Mouse (Mus musculus): ENCODE measurements around the gene Dhfr. TPM values are rescaled to one million over a fixed set of nuclear protein-coding genes. Genes with fewer than 3 reads are reported as not detected.

The Dhfr gene
- total and polyA plus RNA-seq, 3 experiments = 15.7 to 63.1 (median 17.4) TPM

DNA sequence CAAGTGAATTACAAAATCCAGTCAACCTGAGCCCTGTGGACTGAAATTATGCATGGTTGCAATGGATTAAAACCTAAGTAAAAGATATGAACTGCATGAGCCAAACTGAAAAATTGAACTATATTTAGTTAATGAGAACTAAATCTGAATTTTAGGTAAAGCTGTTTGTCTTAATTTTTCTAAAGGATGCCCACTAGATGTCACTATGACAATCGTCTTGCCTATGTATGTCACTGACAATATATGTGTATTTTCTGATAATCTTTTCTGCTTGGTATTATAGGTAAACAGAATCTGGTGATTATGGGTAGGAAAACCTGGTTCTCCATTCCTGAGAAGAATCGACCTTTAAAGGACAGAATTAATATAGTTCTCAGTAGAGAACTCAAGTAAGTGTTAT lies 3.1 kb downstream of the Dhfr start:
- peaks cover 9% of the 10 kb centered on the region for H3K79me2 ChIP-seq (ENCODE audit: control insufficient read depth, insufficient read depth, low read length, poor library complexity)
- H3K4me1 ChIP-seq (ENCODE audit: control insufficient read depth in 1 of 2, insufficient read depth in 2 of 2, low read length in 2 of 2) = peaks cover 0 to 8% of the 10 kb centered on the region in 2 experiments; a peak in 2 of 4 replicates
- 0 out of 2 replicates have a peak, but pooled peaks have one; percentile 22 for TF ChIP-seq ZC3H11A (IDR thresholded peaks at IDR 0.05; ENCODE audit: low read depth, low read length)
- TF ChIP-seq ZMIZ1 (IDR thresholded peaks at IDR 0.05; ENCODE audit: low read depth, low read length) = no peak
- TF ChIP-seq CTCF (IDR thresholded peaks at IDR 0.05 in 2 of 3, conservative IDR thresholded peaks at IDR 0.05 in 1 of 3; ENCODE audit: control insufficient read depth in 1 of 3, insufficient read depth in 1 of 3, low read depth in 2 of 3, low read length in 3 of 3, poor library complexity in 1 of 3, severe bottlenecking in 1 of 3) = peak; percentile 12 to 58 (median 15); a peak in 3 of 6 replicates
- TF ChIP-seq MXI1 (IDR thresholded peaks at IDR 0.05; ENCODE audit: low read depth, low read length) = no peak
- no peak for TF ChIP-seq MAZ (IDR thresholded peaks at IDR 0.05; ENCODE audit: low read depth, low read length)
- no peak for TF ChIP-seq GATA1 (IDR thresholded peaks at IDR 0.05; ENCODE audit: low read depth, low read length)
- TF ChIP-seq RAD21 (IDR thresholded peaks at IDR 0.05; ENCODE audit: low read depth, low read length) = peak; percentile 49
- TF ChIP-seq POLR2A (IDR thresholded peaks at IDR 0.05; ENCODE audit: control insufficient read depth in 1 of 2, insufficient read depth in 1 of 2, low read depth in 1 of 2, low read length in 2 of 2, poor library complexity in 1 of 2) = no peak
- TF ChIP-seq E2F4 (IDR thresholded peaks at IDR 0.05; ENCODE audit: borderline replicate concordance, low read depth, low read length) = no peak
- TF ChIP-seq GABPA (IDR thresholded peaks at IDR 0.05; ENCODE audit: low read depth, low read length) = no peak
- TF ChIP-seq SMC3 (IDR thresholded peaks at IDR 0.05; ENCODE audit: low read depth, low read length) = peak; percentile 50
- H3K9me3 ChIP-seq (replicated peaks; ENCODE audit: insufficient read depth, low read length) = no peaks in the 10 kb centered on the region
- H3K27me3 ChIP-seq (ENCODE audit: control insufficient read depth in 1 of 2, insufficient read depth in 2 of 2, low read length in 2 of 2) = no peaks in the 10 kb centered on the region
- H3K27ac ChIP-seq (ENCODE audit: control insufficient read depth, low read depth, low read length) = no peak overlapping the region
- no peak overlapping the region for H3K9ac ChIP-seq (ENCODE audit: control insufficient read depth, low read depth, low read length, poor library complexity, severe bottlenecking)
- DNase-seq (ENCODE audit: low read depth, low spot score) = peak; percentile 49
- peaks cover 2 to 21% of the 10 kb centered on the region in 2 experiments; a peak in 3 of 4 replicates for H3K36me3 ChIP-seq (ENCODE audit: control insufficient read depth in 1 of 2, insufficient read depth in 2 of 2, low read length in 2 of 2)
- no peak overlapping the region for H3K4me3 ChIP-seq (ENCODE audit: control insufficient read depth in 1 of 2, insufficient read depth in 1 of 2, low read depth in 2 of 2, low read length in 2 of 2)

DNA sequence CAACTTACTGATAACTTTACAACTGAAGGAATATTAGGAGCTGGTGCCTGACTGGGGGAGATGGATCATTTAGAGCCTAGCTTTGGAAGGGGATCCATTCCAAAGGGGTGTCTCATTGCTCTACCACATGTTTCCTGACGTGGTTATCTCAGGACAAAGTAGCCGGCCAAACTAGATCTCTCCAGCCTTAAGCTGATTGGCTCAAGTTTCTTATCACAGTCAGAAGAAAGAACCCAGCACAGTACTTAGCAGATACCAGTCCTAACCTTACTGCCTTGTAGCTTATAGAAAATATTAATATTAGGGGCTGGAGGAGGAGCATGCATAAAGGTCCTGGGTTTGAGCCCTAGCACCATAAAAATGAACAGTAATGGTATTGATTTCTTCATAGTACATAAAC lies 7.1 kb downstream of the Dhfr start:
- no peak overlapping the region for H3K27ac ChIP-seq (ENCODE audit: control insufficient read depth, low read depth, low read length)
- H3K9me3 ChIP-seq (replicated peaks; ENCODE audit: insufficient read depth, low read length) = no peaks in the 10 kb centered on the region
- H3K36me3 ChIP-seq (ENCODE audit: control insufficient read depth in 1 of 2, insufficient read depth in 2 of 2, low read length in 2 of 2) = peaks cover 10 to 11% of the 10 kb centered on the region in 2 experiments

DNA sequence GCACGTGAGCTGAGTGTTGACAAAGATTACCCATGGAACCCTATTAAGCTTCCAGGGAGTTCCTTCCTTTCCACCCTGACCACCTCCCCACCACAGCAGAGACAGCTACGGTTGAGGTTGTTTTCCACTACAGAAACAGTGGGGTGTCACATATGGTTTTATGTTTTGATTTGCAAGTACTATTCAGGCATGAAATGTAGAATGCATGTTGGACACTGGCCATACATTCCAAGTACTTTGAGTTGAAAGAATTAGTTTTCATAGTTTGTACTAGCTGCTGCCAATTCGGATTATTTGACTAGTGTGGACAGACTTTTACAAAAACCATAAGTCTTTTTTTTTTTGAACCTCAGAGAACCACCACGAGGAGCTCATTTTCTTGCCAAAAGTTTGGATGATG lies 10.8 kb downstream of the Dhfr start:
- Histone ChIP-seq H3K4me1 (ENCODE audit: control insufficient read depth in 1 of 2, insufficient read depth in 2 of 2, low read length in 2 of 2) (peaks cover 0 to 3% of the 10 kb centered on the region in 2 experiments; a peak in 1 of 4 replicates), H3K4me3 (ENCODE audit: control insufficient read depth in 1 of 2, insufficient read depth in 1 of 2, low read depth in 2 of 2, low read length in 2 of 2) (no peak overlapping the region), H3K27ac (ENCODE audit: control insufficient read depth, low read depth, low read length) (no peak overlapping the region), H3K9me3 (replicated peaks; ENCODE audit: insufficient read depth, low read length) (no peaks in the 10 kb centered on the region), H3K79me2 (ENCODE audit: control insufficient read depth, insufficient read depth, low read length, poor library complexity) (no peaks in the 10 kb centered on the region), H3K27me3 (ENCODE audit: control insufficient read depth in 1 of 2, insufficient read depth in 2 of 2, low read length in 2 of 2) (no peaks in the 10 kb centered on the region), H3K36me3 (ENCODE audit: control insufficient read depth in 1 of 2, insufficient read depth in 2 of 2, low read length in 2 of 2) (peaks cover 10 to 20% of the 10 kb centered on the region in 2 experiments), H3K9ac (ENCODE audit: control insufficient read depth, low read depth, low read length, poor library complexity, severe bottlenecking) (no peak overlapping the region)
- no peak for DNase-seq (ENCODE audit: low read depth, low spot score)
- TF ChIP-seq GABPA (IDR thresholded peaks at IDR 0.05; ENCODE audit: low read depth, low read length) (no peak), MAX (IDR thresholded peaks at IDR 0.05; ENCODE audit: low read length) (no peak), NRF1 (IDR thresholded peaks at IDR 0.05; ENCODE audit: insufficient read depth, low read depth, low read length, poor library complexity, severe bottlenecking) (no peak), MYB (IDR thresholded peaks at IDR 0.05; ENCODE audit: low read depth, low read length) (no peak), TAL1 (IDR thresholded peaks at IDR 0.05; ENCODE audit: low read length) (no peak), USF2 (IDR thresholded peaks at IDR 0.05; ENCODE audit: borderline replicate concordance in 1 of 2, insufficient read depth in 1 of 2, low read depth in 1 of 2, low read length in 2 of 2) (no peak), ETS1 (IDR thresholded peaks at IDR 0.05; ENCODE audit: low read depth, low read length) (no peak), MEF2A (IDR thresholded peaks at IDR 0.05; ENCODE audit: extremely low read depth, insufficient replicate concordance, low read depth, low read length, poor library complexity, severe bottlenecking) (no peak), HCFC1 (IDR thresholded peaks at IDR 0.05; ENCODE audit: low read depth, low read length) (no peak), ELF1 (IDR thresholded peaks at IDR 0.05; ENCODE audit: low read depth, low read length) (no peak), JUND (IDR thresholded peaks at IDR 0.05; ENCODE audit: low read depth, low read length) (no peak), NELFE (IDR thresholded peaks at IDR 0.05; ENCODE audit: low read depth, low read length) (no peak), MXI1 (IDR thresholded peaks at IDR 0.05; ENCODE audit: low read depth, low read length) (no peak), GATA1 (IDR thresholded peaks at IDR 0.05; ENCODE audit: low read depth, low read length) (no peak), ZNF384 (IDR thresholded peaks at IDR 0.05; ENCODE audit: low read depth, low read length) (no peak), ZC3H11A (IDR thresholded peaks at IDR 0.05; ENCODE audit: low read depth, low read length) (no peak), CTCF (IDR thresholded peaks at IDR 0.05 in 2 of 3, conservative IDR thresholded peaks at IDR 0.05 in 1 of 3; ENCODE audit: control insufficient read depth in 1 of 3, insufficient read depth in 1 of 3, low read depth in 2 of 3, low read length in 3 of 3, poor library complexity in 1 of 3, severe bottlenecking in 1 of 3) (no peak), MYC (IDR thresholded peaks at IDR 0.05; ENCODE audit: low read depth, low read length) (no peak)

More for the DNA sequence above, 7.1 kb downstream of the Dhfr start:
- DNase-seq (ENCODE audit: low read depth, low spot score) = no peak
- Histone ChIP-seq H3K4me3 (ENCODE audit: control insufficient read depth in 1 of 2, insufficient read depth in 1 of 2, low read depth in 2 of 2, low read length in 2 of 2) (no peak overlapping the region), H3K9ac (ENCODE audit: control insufficient read depth, low read depth, low read length, poor library complexity, severe bottlenecking) (no peak overlapping the region), H3K79me2 (ENCODE audit: control insufficient read depth, insufficient read depth, low read length, poor library complexity) (peaks cover 2% of the 10 kb centered on the region; the same call in 1 of the 2 replicates), H3K4me1 (ENCODE audit: control insufficient read depth in 1 of 2, insufficient read depth in 2 of 2, low read length in 2 of 2) (peaks cover 0 to 3% of the 10 kb centered on the region in 2 experiments; a peak in 1 of 4 replicates), H3K27me3 (ENCODE audit: control insufficient read depth in 1 of 2, insufficient read depth in 2 of 2, low read length in 2 of 2) (no peaks in the 10 kb centered on the region)
- TF ChIP-seq TAL1 (IDR thresholded peaks at IDR 0.05; ENCODE audit: low read length) (no peak), GATA1 (IDR thresholded peaks at IDR 0.05; ENCODE audit: low read depth, low read length) (0 out of 2 replicates have a peak, but pooled peaks have one; percentile 43)

All from MEL (cell line).